Mouse (Mus musculus): ENCODE measurements around the gene Mras. TPM values are rescaled to one million over a fixed set of nuclear protein-coding genes. Genes with fewer than 3 reads are reported as not detected.

The Mras gene
- 1 to 10 TPM; 4.0 to 5.1 TPM for total RNA-seq (2021)
- long read RNA-seq, experiment 1, full-length matches to known transcripts, result 1 of 2 reads
- long read RNA-seq, experiment 1, partial matches to known transcripts, result 0 of 2 reads
- long read RNA-seq, experiment 1, other reads (novel, unspliced or antisense), result 1 of 2 reads
- long read RNA-seq, experiment 2, full-length matches to known transcripts, result 2 of 2 reads
- long read RNA-seq, experiment 2, partial matches to known transcripts, result 0 of 2 reads
- long read RNA-seq, experiment 2, other reads (novel, unspliced or antisense), result 0 of 2 reads

- DNase-seq, result no peak
- intact Hi-C loops (cut with DNase I), result loop anchor here (5.0 kb wide), 1 partner anchor 35 kb away; no protein-coding TSS in a partner anchor
These were observed at the start of gene Mras for GRCm38 (mm10) chr9:99437031-99437764. TSS of gene Mras (minus strand) at chr9:99437381.

DNA sequence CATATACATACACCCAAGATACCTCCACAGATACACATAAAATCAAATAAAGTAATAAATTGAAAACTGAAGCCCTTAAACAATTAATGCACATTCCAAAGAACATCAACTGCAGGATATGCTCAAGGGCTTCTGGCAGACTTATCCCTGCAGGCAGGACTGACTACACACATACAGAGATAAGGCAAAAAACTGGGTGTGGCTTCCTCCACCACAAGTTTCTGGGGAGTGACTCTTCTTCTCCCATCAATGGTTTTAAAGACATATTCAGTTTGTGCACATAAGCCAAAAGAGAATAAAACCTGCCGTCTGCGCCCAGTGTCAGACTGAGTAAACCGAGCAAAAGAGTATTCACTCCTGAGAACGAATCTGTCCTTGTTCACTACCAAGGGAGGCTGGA is 48.0 kb upstream of the Mras start:
- no peak for DNase-seq
- intact Hi-C loops (cut with DNase I), result no loop called here

DNA sequence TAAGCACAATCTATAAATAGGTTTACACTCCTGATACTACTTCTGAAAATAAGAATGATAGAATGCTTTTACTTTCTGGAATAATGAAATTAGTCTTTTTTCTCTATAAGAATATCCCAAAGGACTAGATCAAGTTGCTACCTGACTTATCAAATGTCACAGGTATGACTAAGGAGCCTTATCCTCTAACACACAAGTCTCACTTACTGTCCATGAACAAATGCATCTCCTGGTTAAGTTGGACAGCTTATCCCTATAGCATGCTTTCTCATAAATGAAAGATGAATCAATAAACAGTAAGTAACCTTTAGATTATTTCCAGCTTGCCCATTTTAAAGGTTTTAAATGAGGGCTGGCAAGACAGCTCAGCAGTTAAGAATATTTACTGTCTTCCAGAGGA is 47.5 kb upstream of the Mras start:
- intact Hi-C loops (cut with DNase I), result no loop called here
- no peak for DNase-seq

GRCm38 (mm10) chr9:99483191-99483590 is 46.0 kb upstream of the Mras start:
- intact Hi-C loops (cut with DNase I), result no loop called here
- no peak for DNase-seq

GRCm38 (mm10) chr9:99480764-99481163 is 43.6 kb upstream of the Mras start:
- intact Hi-C loops (cut with DNase I), result no loop called here

GRCm38 (mm10) chr9:99479181-99479711 is 42.1 kb upstream of the Mras start:
- intact Hi-C loops (cut with DNase I), result no loop called here
- no peak for DNase-seq

More at GRCm38 (mm10) chr9:99480764-99481163, 43.6 kb upstream of the Mras start:
- no peak for DNase-seq

DNA sequence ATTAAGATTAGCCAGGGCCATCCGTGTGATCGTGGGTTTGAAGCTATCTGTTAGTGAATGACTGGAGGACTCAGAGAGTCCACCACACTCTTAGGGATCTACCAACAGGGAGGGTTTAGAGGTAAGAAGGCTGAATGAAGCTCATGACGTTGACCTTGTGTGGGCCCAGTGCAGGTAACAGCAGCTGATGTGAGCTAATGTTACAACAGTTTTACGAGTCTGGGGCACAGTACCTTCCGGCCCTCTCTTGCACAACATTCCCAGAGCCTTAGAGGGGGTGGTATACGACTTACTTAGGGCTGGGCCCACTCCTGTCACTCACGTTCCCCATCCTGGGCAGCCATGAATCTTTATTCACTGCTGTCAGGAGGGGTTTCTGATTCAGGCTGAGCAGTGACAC is 34.2 kb upstream of the Mras start:
- intact Hi-C loops (cut with DNase I), result no loop called here
- no peak for DNase-seq

- intact Hi-C loops (cut with DNase I), result no loop called here
- DNase-seq, result no peak
These were observed 33.3 kb upstream of the Mras start for GRCm38 (mm10) chr9:99470347-99471092.

DNA sequence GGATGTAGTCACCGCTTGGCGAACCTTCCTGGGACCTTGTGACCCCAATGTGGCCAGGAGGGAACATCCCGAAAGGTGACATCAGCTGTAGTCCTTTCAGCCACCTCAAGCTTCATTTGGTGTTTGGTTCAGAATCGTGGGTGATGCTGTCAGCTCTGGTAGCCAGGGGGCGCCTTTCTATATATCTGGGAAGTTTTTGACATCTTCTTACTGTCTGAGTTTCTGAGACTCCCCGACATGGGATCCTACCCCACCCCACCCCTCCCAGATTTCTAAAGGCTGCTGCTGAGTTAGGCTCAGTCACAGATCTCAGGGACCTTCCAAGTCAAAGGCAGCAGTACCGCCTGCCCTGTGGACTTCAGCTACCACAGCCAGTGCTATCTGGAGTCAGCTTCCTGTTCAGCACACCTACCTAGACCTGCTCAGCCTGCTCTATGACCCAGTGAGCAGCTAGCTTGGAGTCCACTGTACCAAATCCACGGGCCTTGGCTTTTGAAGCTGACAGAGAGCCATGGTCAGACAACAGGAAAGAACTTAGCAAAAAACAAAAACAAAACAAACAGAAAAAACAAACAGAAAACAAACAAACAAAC is 32.6 kb upstream of the Mras start:
- no peak for DNase-seq
- intact Hi-C loops (cut with DNase I), result loop anchor here (5.0 kb wide), 1 partner anchor 188 kb away; no protein-coding TSS in a partner anchor

DNA sequence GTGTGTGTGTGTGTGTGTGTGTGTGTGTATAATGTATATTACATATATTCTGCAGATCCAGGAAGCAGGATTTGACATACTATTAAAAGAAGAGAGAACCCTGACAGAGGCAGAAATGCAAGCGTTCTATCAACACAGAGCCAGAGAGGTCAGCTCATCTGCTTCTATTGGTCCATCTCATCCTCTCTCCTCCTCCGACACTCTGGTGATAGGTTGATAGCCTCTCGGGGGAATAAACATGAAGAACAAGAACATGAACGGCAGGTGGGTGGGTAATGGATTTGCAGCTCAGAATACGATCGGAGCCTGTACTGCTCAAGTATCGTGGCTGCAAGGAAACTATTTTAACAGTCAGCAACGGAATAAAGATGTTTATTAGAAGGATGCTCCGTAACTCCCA is 31.4 kb upstream of the Mras start:
- no peak for DNase-seq
- intact Hi-C loops (cut with DNase I), result loop anchor here (5.0 kb wide), 1 partner anchor 189 kb away; no protein-coding TSS in a partner anchor

DNA sequence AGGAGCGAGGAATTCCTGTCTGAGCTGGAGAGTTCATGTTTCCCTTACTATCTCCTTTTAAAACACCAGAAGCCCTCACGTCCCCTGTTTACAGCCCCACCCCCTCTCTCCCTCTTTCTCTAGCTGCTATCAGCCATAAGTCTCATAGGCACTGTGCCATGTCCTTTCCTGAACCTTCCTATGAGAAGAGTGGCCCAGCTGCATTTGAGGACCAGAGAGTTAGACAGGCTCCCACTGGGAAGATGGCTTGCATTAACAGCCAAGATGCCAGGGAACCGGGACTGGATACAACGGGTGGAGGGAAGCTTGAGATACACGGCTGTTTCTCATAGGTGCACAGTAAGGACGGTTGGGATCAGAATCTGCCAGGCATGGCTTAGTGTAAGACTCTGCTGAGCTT is 27.7 kb upstream of the Mras start:
- intact Hi-C loops (cut with DNase I), result loop anchor here (5.0 kb wide), 2 partner anchors 117 to 192 kb away; no protein-coding TSS in a partner anchor

GRCm38 (mm10) chr9:99459730-99460129 is 22.5 kb upstream of the Mras start:
- intact Hi-C loops (cut with DNase I), result loop anchor here (5.0 kb wide), 2 partner anchors 123 to 397 kb away; no protein-coding TSS in a partner anchor
- DNase-seq, result no peak

More for the DNA sequence above, 27.7 kb upstream of the Mras start:
- DNase-seq, result no peak

DNA sequence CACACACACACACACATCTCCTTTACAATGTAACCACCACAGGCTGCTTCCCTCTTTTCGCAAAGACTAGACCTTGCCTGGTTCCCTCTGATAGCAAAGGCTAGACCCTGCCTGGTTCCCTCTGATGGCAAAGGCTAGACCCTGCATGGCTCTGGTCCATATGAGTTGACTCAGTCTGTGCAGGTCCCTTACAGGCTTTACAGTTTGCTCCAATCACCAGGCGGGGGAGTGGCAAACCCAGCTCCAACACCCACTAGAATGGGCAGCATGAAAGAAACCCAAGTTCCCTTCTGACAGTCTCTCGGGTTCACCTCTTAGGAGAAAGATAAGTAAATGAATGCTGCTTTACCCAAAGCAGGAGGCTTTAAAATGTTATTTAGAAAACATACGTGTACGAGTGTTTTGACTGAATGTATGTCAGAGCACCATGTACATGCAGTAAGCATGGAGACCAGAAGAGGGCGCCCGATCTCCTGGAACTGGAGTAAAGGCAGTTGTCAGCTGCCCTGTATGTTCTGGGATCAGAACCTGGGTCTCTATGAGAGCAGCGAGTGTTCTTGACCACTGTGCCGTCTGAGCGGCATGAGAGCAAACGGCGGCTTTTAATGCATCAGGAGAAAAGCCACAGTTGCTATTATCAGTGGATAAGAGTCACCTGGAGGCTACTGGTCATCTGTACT is 21.5 kb upstream of the Mras start:
- peak in 1 of 2 experiments; percentile 24 for DNase-seq
- intact Hi-C loops (cut with DNase I), result loop anchor here (5.0 kb wide), 1 partner anchor 396 kb away; no protein-coding TSS in a partner anchor

DNA sequence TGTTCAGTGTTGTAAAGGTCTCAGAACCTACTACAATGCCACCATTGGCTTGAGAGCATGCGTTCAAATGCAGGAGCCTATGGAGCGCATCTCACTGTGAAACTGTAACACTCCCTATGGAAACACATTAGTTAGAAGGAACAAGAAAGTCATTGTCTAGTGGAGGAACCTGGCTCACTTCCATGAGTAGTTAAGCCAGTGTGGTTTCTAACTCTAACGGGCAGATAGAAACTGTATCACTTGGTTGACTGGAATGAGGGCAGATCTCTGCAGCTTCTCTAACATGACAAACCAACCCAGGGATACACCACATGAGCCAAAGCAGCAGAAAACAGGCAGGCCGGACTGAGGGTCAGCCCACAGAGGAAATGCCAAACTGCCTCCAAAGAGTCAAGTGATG is 17.0 kb upstream of the Mras start:
- no peak for DNase-seq
- intact Hi-C loops (cut with DNase I), result no loop called here

GRCm38 (mm10) chr9:99451161-99451560 is 14.0 kb upstream of the Mras start, which contains the start of gene Nme9:
TSS of gene Nme9 (plus strand) at chr9:99451475.
- DNase-seq, result no peak
- intact Hi-C loops (cut with DNase I), result no loop called here

- DNase-seq, result no peak
- intact Hi-C loops (cut with DNase I), result loop anchor here (2.0 to 10.0 kb wide), 2 partner anchors 111 to 205 kb away; partner anchors contain the start of gene Cep70
These were observed 12.9 kb upstream of the Mras start for GRCm38 (mm10) chr9:99449886-99450647.

- no peak for DNase-seq
- intact Hi-C loops (cut with DNase I), result loop anchor here (10.0 kb wide), 1 partner anchor 203 kb away; the partner anchor contains the start of gene Cep70
These were observed 10.1 kb upstream of the Mras start for GRCm38 (mm10) chr9:99447323-99447722.

- DNase-seq, result no peak
- intact Hi-C loops (cut with DNase I), result loop anchor here (10.0 kb wide), 1 partner anchor 201 kb away; the partner anchor contains the start of gene Cep70
These were observed 9.1 kb upstream of the Mras start for GRCm38 (mm10) chr9:99446259-99446658.

Measured in gastrocnemius, postnatal 36 days (tissue).